Mouse (Mus musculus): ENCODE data around the gene Ovol3.

DNA sequence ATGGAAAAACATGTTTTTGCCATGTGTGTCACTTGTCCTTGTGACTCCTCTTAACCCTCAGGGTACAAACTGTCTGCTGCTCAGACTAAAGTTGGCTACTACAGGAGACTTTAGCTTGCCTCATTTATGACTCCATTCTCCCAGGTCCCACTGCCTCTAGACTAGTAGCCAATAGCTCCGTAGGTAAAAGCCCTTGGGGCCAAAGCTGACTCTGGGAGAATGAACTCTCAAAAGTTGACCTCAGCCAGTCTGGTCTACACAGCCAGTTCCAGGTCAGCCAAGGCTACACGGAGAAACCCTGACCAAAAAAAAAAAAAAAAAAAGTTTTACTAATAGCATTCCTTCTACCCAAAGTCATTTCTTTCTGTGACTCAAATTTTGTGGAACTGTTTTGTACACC, 43.4 kb upstream of the Ovol3 start:
- TF ChIP-seq CTCF (IDR thresholded peaks at IDR 0.05; ENCODE audit: insufficient read depth, low read depth, low read length) (no peak), POLR2A (IDR thresholded peaks at IDR 0.05; ENCODE audit: insufficient read depth, low read depth, low read length) (no peak)

Measured in olfactory bulb, adult 2 months (tissue).